Comparison of ENCODE assay signal across 25 mouse cellular contexts in the genomic region with DNA sequence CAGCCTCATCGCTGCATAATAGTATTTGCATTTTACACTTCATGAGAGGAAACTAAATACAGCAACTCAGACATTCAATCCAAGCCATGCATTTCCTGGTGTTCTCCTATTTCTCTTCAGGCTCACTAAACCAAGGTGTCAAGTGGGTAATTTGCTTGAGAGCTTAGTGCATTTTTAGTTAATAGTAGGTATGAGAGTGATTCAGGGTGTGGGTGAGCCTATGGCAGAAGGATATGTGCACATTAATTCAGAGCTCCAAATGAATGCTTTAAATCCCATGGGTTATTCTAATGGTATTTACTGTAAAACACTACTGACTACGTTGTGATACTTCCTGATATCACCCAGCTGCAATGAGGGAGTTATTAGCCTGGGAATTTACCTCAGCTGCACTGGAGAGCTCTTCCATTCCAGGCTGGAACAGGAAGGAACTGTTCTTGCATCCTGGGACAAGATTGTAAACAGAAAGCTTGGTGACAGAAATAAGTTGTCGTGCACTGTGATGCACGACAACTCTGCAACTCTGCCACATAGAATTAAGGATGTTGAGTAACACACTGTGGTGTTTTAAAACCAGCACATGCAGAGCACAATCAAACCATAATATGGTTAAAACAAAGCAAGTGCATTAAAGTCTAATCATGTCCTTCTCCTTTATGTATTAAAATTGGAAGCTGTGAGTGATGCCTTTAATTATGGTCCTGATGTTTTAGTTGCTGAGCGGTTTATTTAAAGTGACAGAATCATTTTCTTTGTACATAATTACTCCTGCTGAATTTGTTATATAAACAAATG.
DNase-seq lines count a peak whose midpoint lies in the region; ATAC-seq and TF ChIP-seq lines count a peak whose summit lies in the region.
"Had no signal": no experiment of that assay in that cellular context is flagged by ENCODE, and none has a peak within 500 bp of the region (broad histone marks: within the 10 kb centered on the region; RNA-seq: fewer than 3 reads in every experiment).

No protein-coding gene starts in this region.

- H3K9ac ChIP-seq in forebrain, embryonic 14.5 days (ENCODE audit: low read length) = no peak overlapping the region
- H3K9ac ChIP-seq in forebrain, embryonic 11.5 days (ENCODE audit: low read length) = no peak overlapping the region
- no peak overlapping the region for H3K9ac ChIP-seq in kidney, embryonic 16.5 days (replicated peaks; ENCODE audit: low read length)
- H3K9ac ChIP-seq in hindbrain, postnatal 0 days (replicated peaks; ENCODE audit: low read length) = no peak overlapping the region
- H3K9ac ChIP-seq in liver, embryonic 12.5 days = no peak overlapping the region
- H3K9ac ChIP-seq: heart, embryonic 13.5 days; intestine, embryonic 15.5 days had no signal

- peak; percentile 26 for ATAC-seq in forebrain, embryonic 14.5 days
- no peak for ATAC-seq in forebrain, embryonic 11.5 days (replicated peaks; ENCODE audit: low FRiP score)
- peak; percentile 27; the same call in 1 of the 2 replicates for ATAC-seq in kidney, embryonic 16.5 days (ENCODE audit: low FRiP score, low TSS enrichment)
- ATAC-seq in hindbrain, postnatal 0 days = no peak
- ATAC-seq in liver, embryonic 12.5 days = no peak
- ATAC-seq in megakaryocyte-erythroid progenitor cell, adult 5-6 weeks (replicated peaks; ENCODE audit: low FRiP score, low TSS enrichment, poor library complexity, severe bottlenecking) = no peak
- ATAC-seq: activated CD4-positive, CD25-positive, alpha-beta regulatory T cell, adult 4 months; intestine, embryonic 15.5 days; lung, postnatal 0 days had no signal

- no peak overlapping the region for H3K27ac ChIP-seq in forebrain, embryonic 14.5 days (ENCODE audit: low read depth, low read length)
- H3K27ac ChIP-seq in forebrain, embryonic 11.5 days (ENCODE audit: low read depth, low read length) = no peak overlapping the region
- no peak overlapping the region for H3K27ac ChIP-seq in kidney, embryonic 16.5 days (ENCODE audit: low read length)
- no peak overlapping the region for H3K27ac ChIP-seq in hindbrain, postnatal 0 days
- H3K27ac ChIP-seq in liver, embryonic 12.5 days = no peak overlapping the region
- H3K27ac ChIP-seq: heart, embryonic 13.5 days; intestine, embryonic 15.5 days; layer of hippocampus, adult 2 months had no signal

- no peak overlapping the region for H3K4me2 ChIP-seq in forebrain, embryonic 14.5 days (ENCODE audit: low read length)
- H3K4me2 ChIP-seq in forebrain, embryonic 11.5 days (ENCODE audit: low read depth, low read length, severe bottlenecking) = no peak overlapping the region
- no peak overlapping the region for H3K4me2 ChIP-seq in kidney, embryonic 16.5 days (replicated peaks; ENCODE audit: low read depth, low read length)
- no peak overlapping the region for H3K4me2 ChIP-seq in hindbrain, postnatal 0 days (ENCODE audit: low read depth, low read length)
- no peak overlapping the region for H3K4me2 ChIP-seq in liver, embryonic 12.5 days
- H3K4me2 ChIP-seq: heart, embryonic 13.5 days; intestine, embryonic 15.5 days had no signal

- TF ChIP-seq CTCF in hindbrain, postnatal 0 days (IDR thresholded peaks at IDR 0.05; ENCODE audit: low read depth) = no peak

- peak; percentile 18 for DNase-seq in forebrain, embryonic 14.5 days (ENCODE audit: low spot score)
- DNase-seq in forebrain, embryonic 11.5 days (ENCODE audit: low spot score) = no peak
- DNase-seq in kidney, postnatal 36 days = no peak
- peak; percentile 30 for DNase-seq in brain, adult 2 months (ENCODE audit: low read depth, low spot score)
- DNase-seq in hindbrain, postnatal 0 days (ENCODE audit: low spot score) = peak; percentile 4
- DNase-seq: adrenal gland, postnatal 14 days; cerebellum, adult 18-20 months; cerebellum, postnatal 25 days; embryo, embryonic 11 days; gastrocnemius, postnatal 14 days; heart, adult 18-20 months; kidney, postnatal 10 days; layer of hippocampus, postnatal 36 days; retina, postnatal 1 day; right cerebral cortex, postnatal 4 days; thymus, adult 2 months had no signal

- H3K27me3 ChIP-seq in forebrain, embryonic 14.5 days (replicated peaks; ENCODE audit: control insufficient read depth, insufficient read depth, low read length) = no peaks in the 10 kb centered on the region
- no peaks in the 10 kb centered on the region for H3K27me3 ChIP-seq in forebrain, embryonic 11.5 days (ENCODE audit: control insufficient read depth, insufficient read depth, low read length)
- no peaks in the 10 kb centered on the region for H3K27me3 ChIP-seq in kidney, embryonic 16.5 days (ENCODE audit: insufficient read depth, low read length)
- no peaks in the 10 kb centered on the region for H3K27me3 ChIP-seq in hindbrain, postnatal 0 days (ENCODE audit: insufficient read depth, low read length)
- no peaks in the 10 kb centered on the region for H3K27me3 ChIP-seq in liver, embryonic 12.5 days (replicated peaks)
- H3K27me3 ChIP-seq: heart, embryonic 13.5 days; intestine, embryonic 15.5 days had no signal

- 55% methylated on average over 5 of the region's 5 CpGs for WGBS in forebrain, embryonic 14.5 days
- 71% methylated on average over 5 of the region's 5 CpGs for WGBS in forebrain, embryonic 11.5 days
- 45% methylated on average over 5 of the region's 5 CpGs for WGBS in kidney, embryonic 16.5 days
- 50% methylated on average over 5 of the region's 5 CpGs for WGBS in hindbrain, postnatal 0 days
- WGBS in liver, embryonic 12.5 days (ENCODE audit: insufficient replicate concordance) = 43% methylated on average over 5 of the region's 5 CpGs

- H3K9me3 ChIP-seq in forebrain, embryonic 14.5 days (replicated peaks; ENCODE audit: control insufficient read depth, low read length) = no peaks in the 10 kb centered on the region
- no peaks in the 10 kb centered on the region for H3K9me3 ChIP-seq in forebrain, embryonic 11.5 days (ENCODE audit: control insufficient read depth, low read length)
- H3K9me3 ChIP-seq in kidney, embryonic 16.5 days (ENCODE audit: low read length) = no peaks in the 10 kb centered on the region
- H3K9me3 ChIP-seq in hindbrain, postnatal 0 days (ENCODE audit: low read length) = no peaks in the 10 kb centered on the region
- H3K9me3 ChIP-seq in liver, embryonic 12.5 days (replicated peaks) = no peaks in the 10 kb centered on the region
- H3K9me3 ChIP-seq: heart, embryonic 13.5 days; intestine, embryonic 15.5 days had no signal

- H3K36me3 ChIP-seq in forebrain, embryonic 14.5 days (ENCODE audit: control insufficient read depth, insufficient read depth, low read length) = no peaks in the 10 kb centered on the region
- no peaks in the 10 kb centered on the region for H3K36me3 ChIP-seq in forebrain, embryonic 11.5 days (ENCODE audit: control insufficient read depth, insufficient read depth, low read length)
- no peaks in the 10 kb centered on the region for H3K36me3 ChIP-seq in kidney, embryonic 16.5 days (ENCODE audit: insufficient read depth, low read length)
- no peaks in the 10 kb centered on the region for H3K36me3 ChIP-seq in hindbrain, postnatal 0 days (ENCODE audit: insufficient read depth, low read length)
- H3K36me3 ChIP-seq in liver, embryonic 12.5 days = no peaks in the 10 kb centered on the region
- H3K36me3 ChIP-seq: G1E; heart, embryonic 13.5 days; intestine, embryonic 15.5 days had no signal

- no peak overlapping the region for H3K4me3 ChIP-seq in forebrain, embryonic 14.5 days (ENCODE audit: low read depth, low read length)
- H3K4me3 ChIP-seq in forebrain, embryonic 11.5 days (ENCODE audit: low read depth, low read length) = no peak overlapping the region
- H3K4me3 ChIP-seq in kidney, embryonic 16.5 days (ENCODE audit: low read length) = no peak overlapping the region
- H3K4me3 ChIP-seq in hindbrain, postnatal 0 days (ENCODE audit: low read length) = no peak overlapping the region
- no peak overlapping the region for H3K4me3 ChIP-seq in liver, embryonic 12.5 days
- H3K4me3 ChIP-seq: heart, embryonic 13.5 days; intestine, embryonic 15.5 days; layer of hippocampus, adult 2 months had no signal

- H3K4me1 ChIP-seq in forebrain, embryonic 14.5 days (ENCODE audit: control insufficient read depth, insufficient read depth, low read length) = no peaks in the 10 kb centered on the region
- H3K4me1 ChIP-seq in forebrain, embryonic 11.5 days (replicated peaks; ENCODE audit: control insufficient read depth, insufficient read depth, low read length) = no peaks in the 10 kb centered on the region
- no peaks in the 10 kb centered on the region for H3K4me1 ChIP-seq in kidney, embryonic 16.5 days (ENCODE audit: insufficient read depth, low read length)
- H3K4me1 ChIP-seq in hindbrain, postnatal 0 days (ENCODE audit: insufficient read depth, low read length) = no peaks in the 10 kb centered on the region
- no peaks in the 10 kb centered on the region for H3K4me1 ChIP-seq in liver, embryonic 12.5 days
- H3K4me1 ChIP-seq: heart, embryonic 13.5 days; intestine, embryonic 15.5 days had no signal

Comparison
In these comparisons a context has a peak if more than half of its experiments do, and no peak if none do; other contexts are left out.
1. ATAC-seq: peak in forebrain, embryonic 14.5 days (single experiment) and kidney, embryonic 16.5 days (single experiment); none in forebrain, embryonic 11.5 days (single experiment), hindbrain, postnatal 0 days (single experiment), liver, embryonic 12.5 days (single experiment) and megakaryocyte-erythroid progenitor cell, adult 5-6 weeks (single experiment).
2. DNase-seq: peak in forebrain, embryonic 14.5 days (single experiment), brain, adult 2 months (single experiment) and hindbrain, postnatal 0 days (single experiment); none in forebrain, embryonic 11.5 days (single experiment) and kidney, postnatal 36 days (0 of 2).